8 mouse cellular contexts compared by ENCODE assay signal in genomic region chr17:87460669-87461498, GRCm38 (mm10). TPM values are rescaled to one million over a fixed set of nuclear protein-coding genes. Genes with fewer than 3 reads are reported as not detected.
A peak's percentile ranks its signal among the peaks of the same experiment; 100 is the strongest.
DNase-seq lines count a peak whose midpoint lies in the region; ATAC-seq lines count a peak whose summit lies in the region.

No protein-coding gene starts in this region.

- WGBS in embryonic facial prominence, embryonic 11.5 days: 22% methylated on average over 17 of the region's 17 CpGs
- 43% methylated on average over 17 of the region's 17 CpGs for WGBS in intestine, embryonic 15.5 days
- 18% methylated on average over 17 of the region's 17 CpGs for WGBS in midbrain, embryonic 12.5 days

- no peak overlapping the region for H3K4me3 ChIP-seq in embryonic facial prominence, embryonic 11.5 days (ENCODE audit: low read depth, low read length)
- peak overlapping the region; percentile 3; the same call in 1 of the 2 replicates for H3K4me3 ChIP-seq in intestine, embryonic 15.5 days (replicated peaks)
- no peak overlapping the region for H3K4me3 ChIP-seq in midbrain, embryonic 12.5 days

- no peak for DNase-seq in frontal cortex, adult 2 months (ENCODE audit: extremely low spot score in 1 of 2, low spot score in 1 of 2)
- DNase-seq in embryonic facial prominence, embryonic 11.5 days (ENCODE audit: low spot score): peak; percentile 47
- no peak for DNase-seq in right cerebral cortex, postnatal 36 days (ENCODE audit: low spot score in 2 of 2)
- DNase-seq in ovary, postnatal 36 days (ENCODE audit: low spot score): no peak

- no peaks in the 10 kb centered on the region; the same call in 1 of the 2 replicates for H3K4me1 ChIP-seq in embryonic facial prominence, embryonic 11.5 days (ENCODE audit: control insufficient read depth, insufficient read depth, low read length)
- H3K4me1 ChIP-seq in intestine, embryonic 15.5 days (replicated peaks): peaks cover 28% of the 10 kb centered on the region
- peaks cover 42% of the 10 kb centered on the region for H3K4me1 ChIP-seq in midbrain, embryonic 12.5 days

- H3K4me2 ChIP-seq in embryonic facial prominence, embryonic 11.5 days (ENCODE audit: low read depth, low read length): peak overlapping the region; percentile 17; the same call in 1 of the 2 replicates
- peak overlapping the region; percentile 58 for H3K4me2 ChIP-seq in intestine, embryonic 15.5 days (replicated peaks)
- H3K4me2 ChIP-seq in midbrain, embryonic 12.5 days (replicated peaks): peak overlapping the region; percentile 18

- no peaks in the 10 kb centered on the region for H3K27me3 ChIP-seq in embryonic facial prominence, embryonic 11.5 days (ENCODE audit: control insufficient read depth, insufficient read depth, low read length)
- no peaks in the 10 kb centered on the region for H3K27me3 ChIP-seq in intestine, embryonic 15.5 days (replicated peaks)
- H3K27me3 ChIP-seq in midbrain, embryonic 12.5 days: 0 out of 2 replicates have a peak, but pooled peaks cover 11% of the 10 kb centered on the region

- H3K36me3 ChIP-seq in embryonic facial prominence, embryonic 11.5 days (replicated peaks; ENCODE audit: control insufficient read depth, insufficient read depth, low read depth, low read length): no peaks in the 10 kb centered on the region
- H3K36me3 ChIP-seq in intestine, embryonic 15.5 days: no peaks in the 10 kb centered on the region
- no peaks in the 10 kb centered on the region for H3K36me3 ChIP-seq in midbrain, embryonic 12.5 days

- H3K9ac ChIP-seq in embryonic facial prominence, embryonic 11.5 days (replicated peaks; ENCODE audit: low read length): no peak overlapping the region
- H3K9ac ChIP-seq in intestine, embryonic 15.5 days: peak overlapping the region; percentile 23; the same call in 1 of the 2 replicates
- H3K9ac ChIP-seq in midbrain, embryonic 12.5 days (replicated peaks): no peak overlapping the region

- no peak overlapping the region for H3K27ac ChIP-seq in embryonic facial prominence, embryonic 11.5 days (replicated peaks; ENCODE audit: low read depth, low read length)
- peak overlapping the region; percentile 79 for H3K27ac ChIP-seq in intestine, embryonic 15.5 days
- 0 out of 2 replicates have a peak overlapping the region, but pooled peaks have one; percentile 15 for H3K27ac ChIP-seq in midbrain, embryonic 12.5 days (replicated peaks)

- peak; percentile 12; the same call in 1 of the 2 replicates for ATAC-seq in frontal cortex, adult (ENCODE audit: low TSS enrichment)
- 0 out of 2 replicates have a peak, but pooled peaks have one; percentile 10 for ATAC-seq in embryonic facial prominence, embryonic 11.5 days (replicated peaks; ENCODE audit: insufficient number of reproducible peaks, low FRiP score, low TSS enrichment, low read depth)
- ATAC-seq in intestine, embryonic 15.5 days: no peak
- peak; percentile 67 for ATAC-seq in midbrain, embryonic 12.5 days (ENCODE audit: low FRiP score, low read depth)
- ATAC-seq in CD4-positive, CD25-positive, alpha-beta regulatory T cell, adult 4 months: no peak

- H3K9me3 ChIP-seq in embryonic facial prominence, embryonic 11.5 days (replicated peaks; ENCODE audit: control insufficient read depth, low read length): no peaks in the 10 kb centered on the region
- H3K9me3 ChIP-seq in intestine, embryonic 15.5 days: no peaks in the 10 kb centered on the region
- H3K9me3 ChIP-seq in midbrain, embryonic 12.5 days: no peaks in the 10 kb centered on the region

RNA-seq across cellular contexts. Expression of gene Calm2, which starts 14.1 kb away (rescaled TPM):
- 2,836 and 2,917 TPM in 2 replicates for polyA plus RNA-seq in frontal cortex, adult 2 months (2012; rRNA removed)
- 1,261 and 1,315 TPM in 2 replicates for polyA plus RNA-seq in embryonic facial prominence, embryonic 11.5 days (2014; fragmentation: Nextera tagmentation; extraction: Ambion mirVana)
- 1,049 and 1,135 TPM in 2 replicates for polyA plus RNA-seq in intestine, embryonic 15.5 days (2015; fragmentation: Nextera tagmentation; extraction: Ambion mirVana)
- 1,064 and 1,134 TPM in 2 replicates for polyA plus RNA-seq in midbrain, embryonic 12.5 days (2016; fragmentation: Nextera tagmentation; extraction: Ambion mirVana)
- 100 to 1,000 TPM; 533 to 583 TPM for polyA plus RNA-seq in CD4-positive, CD25-positive, alpha-beta regulatory T cell, adult 4 months (2017; shearing (Covaris generic))

RNA-seq across cellular contexts. Expression of gene Stpg4, which starts 33.3 kb away (rescaled TPM):
- polyA plus RNA-seq in frontal cortex, adult 2 months (2012; rRNA removed): not detected in 2 replicates
- not detected in 2 replicates for polyA plus RNA-seq in embryonic facial prominence, embryonic 11.5 days (2014; fragmentation: Nextera tagmentation; extraction: Ambion mirVana)
- not detected in 2 replicates for polyA plus RNA-seq in intestine, embryonic 15.5 days (2015; fragmentation: Nextera tagmentation; extraction: Ambion mirVana)
- not detected in 2 replicates for polyA plus RNA-seq in midbrain, embryonic 12.5 days (2016; fragmentation: Nextera tagmentation; extraction: Ambion mirVana)
- not detected for polyA plus RNA-seq in CD4-positive, CD25-positive, alpha-beta regulatory T cell, adult 4 months (2017; shearing (Covaris generic))

Comparison
In these comparisons a context has a peak if more than half of its experiments do, and no peak if none do; other contexts are left out.
1. ATAC-seq: peak in frontal cortex, adult (single experiment), embryonic facial prominence, embryonic 11.5 days (single experiment) and midbrain, embryonic 12.5 days (single experiment); none in intestine, embryonic 15.5 days (single experiment) and CD4-positive, CD25-positive, alpha-beta regulatory T cell, adult 4 months (single experiment).
2. Peak in every context shown above with its lines, with median percentiles within 50 percentile points of each other: H3K4me2 ChIP-seq.